Mouse (Mus musculus): Measurements from ENCODE around the gene Atrip. TPM values are rescaled to one million over a fixed set of nuclear protein-coding genes. Genes with fewer than 3 reads are reported as not detected.

Atrip gene
- polyA plus RNA-seq, 1 experiment from 2014 or later, result 32.1 TPM

- Histone ChIP-seq H3K4me3 (no peak overlapping the region), H3K36me3 (peaks cover 100% of the 10 kb centered on the region), H3K27ac (replicated peaks) (no peak overlapping the region), H3K4me1 (peaks cover 8% of the 10 kb centered on the region; the same call in 1 of the 2 replicates), H3K9me3 (replicated peaks) (no peaks in the 10 kb centered on the region), H3K27me3 (ENCODE audit: low read depth, poor library complexity, severe bottlenecking) (no peaks in the 10 kb centered on the region)
- DNase-seq (ENCODE audit: low spot score), result no peak
- 94% methylated on average over 5 of the region's 6 CpGs for WGBS
Observed at GRCm38 (mm10) chr9:109107341-109107740, 33.4 kb upstream of the Atrip start.

DNA sequence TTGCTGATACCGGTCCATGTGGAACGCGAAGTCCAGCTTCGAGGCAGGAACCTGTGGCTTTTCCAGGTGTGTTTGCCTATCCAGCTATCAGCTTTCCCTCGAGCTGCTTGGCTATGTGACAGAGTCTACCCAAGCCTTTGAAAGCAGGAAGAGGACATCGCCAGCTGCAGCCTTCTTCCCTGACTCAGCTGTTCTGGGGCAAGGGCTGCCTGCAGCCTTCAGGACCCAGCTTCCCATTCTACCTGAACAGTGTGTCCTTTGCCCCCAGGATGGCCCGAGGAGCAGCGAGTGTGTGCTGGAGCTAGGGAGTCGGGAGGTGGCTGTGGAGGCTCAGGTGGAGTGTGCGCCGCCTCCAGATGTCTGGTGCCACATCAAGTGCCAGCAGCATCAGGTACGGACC is 31.7 kb upstream of the Atrip start:
- no peak for DNase-seq (ENCODE audit: low spot score)
- Histone ChIP-seq H3K36me3 (peaks cover 100% of the 10 kb centered on the region), H3K4me3 (no peak overlapping the region), H3K9me3 (replicated peaks) (no peaks in the 10 kb centered on the region), H3K27ac (replicated peaks) (no peak overlapping the region), H3K4me1 (peaks cover 12% of the 10 kb centered on the region; the same call in 1 of the 2 replicates), H3K27me3 (ENCODE audit: low read depth, poor library complexity, severe bottlenecking) (no peaks in the 10 kb centered on the region)
- WGBS, result 93% methylated on average over 12 of the region's 12 CpGs

DNA sequence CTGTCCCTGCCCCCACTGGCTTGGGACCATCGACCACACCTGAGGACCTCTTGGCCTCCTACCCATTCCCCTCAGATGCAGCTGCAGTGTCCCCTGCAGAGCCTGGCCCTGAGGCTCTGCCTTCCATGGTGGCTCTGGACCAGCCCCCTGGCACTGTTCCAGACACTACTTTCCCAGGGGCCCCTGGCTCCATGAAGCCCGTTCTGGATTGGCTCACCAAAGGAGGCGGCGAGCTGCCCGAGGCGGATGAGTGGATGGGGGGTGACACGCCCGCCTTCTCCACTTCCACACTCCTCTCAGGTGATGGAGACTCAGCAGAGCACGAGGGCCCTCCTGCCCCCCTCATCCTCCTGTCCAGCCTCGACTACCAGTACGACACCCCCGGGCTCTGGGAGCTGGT is 31.1 kb upstream of the Atrip start:
- Histone ChIP-seq H3K4me1 (peaks cover 18% of the 10 kb centered on the region; the same call in 1 of the 2 replicates), H3K27ac (replicated peaks) (no peak overlapping the region), H3K36me3 (peaks cover 100% of the 10 kb centered on the region), H3K9me3 (replicated peaks) (no peaks in the 10 kb centered on the region), H3K4me3 (no peak overlapping the region), H3K27me3 (ENCODE audit: low read depth, poor library complexity, severe bottlenecking) (no peaks in the 10 kb centered on the region)
- 91% methylated on average over 12 of the region's 12 CpGs for WGBS
- no peak for DNase-seq (ENCODE audit: low spot score)

DNA sequence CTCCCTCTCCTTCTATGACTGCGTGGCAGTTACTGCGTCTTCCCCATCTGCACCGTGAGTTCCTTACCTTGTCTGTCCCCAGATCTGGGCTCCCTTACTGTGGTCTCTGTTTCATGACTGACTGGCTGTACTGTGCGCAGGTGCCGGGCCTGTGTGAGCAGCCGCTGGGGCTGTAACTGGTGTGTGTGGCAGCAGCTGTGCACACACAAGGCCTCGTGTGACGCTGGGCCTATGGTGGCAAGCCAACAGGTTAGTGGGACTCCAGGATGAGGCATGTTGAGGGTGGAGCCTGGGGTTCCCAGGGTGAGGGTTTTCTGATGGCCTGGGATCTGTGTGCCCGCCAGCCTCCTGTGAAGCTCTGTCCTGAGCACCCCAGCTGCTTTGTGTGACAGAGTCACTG is 30.2 kb upstream of the Atrip start:
- no peak overlapping the region for H3K4me3 ChIP-seq
- peaks cover 23% of the 10 kb centered on the region for H3K4me1 ChIP-seq
- DNase-seq (ENCODE audit: low spot score), result no peak
- peaks cover 100% of the 10 kb centered on the region for H3K36me3 ChIP-seq
- no peak overlapping the region for H3K27ac ChIP-seq (replicated peaks)
- H3K9me3 ChIP-seq (replicated peaks), result no peaks in the 10 kb centered on the region
- H3K27me3 ChIP-seq (ENCODE audit: low read depth, poor library complexity, severe bottlenecking), result no peaks in the 10 kb centered on the region
- WGBS, result 90% methylated on average over 9 of the region's 9 CpGs

- Histone ChIP-seq H3K9me3 (replicated peaks) (no peaks in the 10 kb centered on the region), H3K36me3 (peaks cover 100% of the 10 kb centered on the region), H3K4me3 (no peak overlapping the region), H3K27me3 (ENCODE audit: low read depth, poor library complexity, severe bottlenecking) (no peaks in the 10 kb centered on the region), H3K27ac (replicated peaks) (no peak overlapping the region), H3K4me1 (peaks cover 32% of the 10 kb centered on the region)
- 85% methylated on average over 7 of the region's 7 CpGs for WGBS
- DNase-seq (ENCODE audit: low spot score), result no peak
Observed at GRCm38 (mm10) chr9:109103250-109103649, 29.3 kb upstream of the Atrip start.

DNA sequence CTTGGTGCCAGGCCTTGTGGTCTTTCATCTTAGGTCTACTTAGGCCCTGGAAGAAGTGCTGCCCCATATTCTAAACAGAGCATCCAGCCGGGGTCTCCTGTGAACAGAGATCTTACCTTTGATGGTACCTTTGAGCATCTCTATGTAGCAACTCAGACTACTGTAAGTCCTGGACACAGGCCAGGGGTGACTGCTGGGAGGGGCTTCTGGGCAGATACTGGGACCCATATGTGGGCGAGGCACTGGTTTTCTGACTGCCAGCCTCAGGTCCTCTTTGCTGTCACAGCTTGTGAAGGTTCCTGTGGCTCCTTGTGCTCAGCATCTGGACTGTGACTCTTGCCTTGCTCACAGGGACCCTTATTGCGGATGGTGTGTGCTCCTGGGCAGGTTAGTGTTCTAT is 28.6 kb upstream of the Atrip start:
- peaks cover 92% of the 10 kb centered on the region for H3K36me3 ChIP-seq
- no peaks in the 10 kb centered on the region for H3K9me3 ChIP-seq (replicated peaks)
- H3K4me3 ChIP-seq, result no peak overlapping the region
- no peak overlapping the region for H3K27ac ChIP-seq (replicated peaks)
- DNase-seq (ENCODE audit: low spot score), result no peak
- WGBS, result 96% methylated on average over 3 of the region's 3 CpGs
- peaks cover 39% of the 10 kb centered on the region for H3K4me1 ChIP-seq
- H3K27me3 ChIP-seq (ENCODE audit: low read depth, poor library complexity, severe bottlenecking), result no peaks in the 10 kb centered on the region

GRCm38 (mm10) chr9:109101933-109102445 is 28.1 kb upstream of the Atrip start:
- no peak overlapping the region for H3K4me3 ChIP-seq
- 96% methylated on average over 5 of the region's 5 CpGs for WGBS
- H3K27ac ChIP-seq (replicated peaks), result no peak overlapping the region
- H3K9me3 ChIP-seq (replicated peaks), result no peaks in the 10 kb centered on the region
- H3K36me3 ChIP-seq, result peaks cover 87% of the 10 kb centered on the region
- no peak for DNase-seq (ENCODE audit: low spot score)
- H3K27me3 ChIP-seq (ENCODE audit: low read depth, poor library complexity, severe bottlenecking), result no peaks in the 10 kb centered on the region
- peaks cover 44% of the 10 kb centered on the region for H3K4me1 ChIP-seq

DNA sequence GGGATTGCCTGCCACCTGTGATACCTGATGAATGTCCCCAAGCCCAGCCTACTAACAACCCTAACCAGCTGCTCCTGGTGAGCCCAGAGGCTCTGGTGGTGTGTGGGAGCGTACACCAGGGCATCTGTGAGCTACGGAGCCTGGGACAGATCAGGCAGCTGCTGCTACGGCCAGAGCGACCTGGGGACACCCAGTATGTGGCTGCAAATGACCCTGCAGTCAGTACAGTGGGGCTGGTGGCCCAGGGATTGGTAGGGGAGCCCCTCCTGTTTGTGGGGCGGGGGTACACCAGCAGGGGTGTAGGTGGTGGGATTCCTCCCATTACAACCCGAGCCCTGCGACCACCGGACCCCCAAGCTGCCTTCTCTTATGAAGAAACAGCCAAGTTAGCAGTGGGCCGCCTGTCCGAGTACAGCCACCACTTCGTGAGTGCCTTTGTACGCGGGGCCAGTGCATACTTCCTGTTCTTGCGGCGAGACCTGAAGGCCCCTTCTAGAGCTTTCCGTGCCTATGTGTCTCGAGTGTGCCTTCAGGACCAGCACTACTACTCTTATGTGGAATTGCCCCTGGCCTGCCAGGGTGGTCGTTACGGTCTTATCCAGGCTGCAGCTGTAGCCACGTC is 26.5 kb upstream of the Atrip start:
- peaks cover 71% of the 10 kb centered on the region for H3K36me3 ChIP-seq
- no peaks in the 10 kb centered on the region for H3K9me3 ChIP-seq (replicated peaks)
- H3K4me3 ChIP-seq, result no peak overlapping the region
- WGBS, result 93% methylated on average over 20 of the region's 20 CpGs
- H3K4me1 ChIP-seq, result peaks cover 55% of the 10 kb centered on the region
- DNase-seq (ENCODE audit: low spot score), result no peak
- H3K27ac ChIP-seq (replicated peaks), result no peak overlapping the region
- H3K27me3 ChIP-seq (ENCODE audit: low read depth, poor library complexity, severe bottlenecking), result no peaks in the 10 kb centered on the region

GRCm38 (mm10) chr9:109098969-109099368 is 25.0 kb upstream of the Atrip start:
- DNase-seq (ENCODE audit: low spot score), result no peak
- Histone ChIP-seq H3K36me3 (peaks cover 57% of the 10 kb centered on the region), H3K4me1 (peaks cover 61% of the 10 kb centered on the region), H3K27ac (replicated peaks) (peak overlapping the region; percentile 53), H3K27me3 (ENCODE audit: low read depth, poor library complexity, severe bottlenecking) (no peaks in the 10 kb centered on the region), H3K4me3 (peak overlapping the region; percentile 85), H3K9me3 (replicated peaks) (no peaks in the 10 kb centered on the region)
- WGBS, result 75% methylated on average over 6 of the region's 6 CpGs

- peak overlapping the region; percentile 100 for H3K27ac ChIP-seq (replicated peaks)
- DNase-seq (ENCODE audit: low spot score), result no peak
- no peaks in the 10 kb centered on the region for H3K27me3 ChIP-seq (ENCODE audit: low read depth, poor library complexity, severe bottlenecking)
- no peaks in the 10 kb centered on the region for H3K9me3 ChIP-seq (replicated peaks)
- WGBS, result 93% methylated on average over 8 of the region's 8 CpGs
- peaks cover 51% of the 10 kb centered on the region for H3K36me3 ChIP-seq
- peaks cover 67% of the 10 kb centered on the region for H3K4me1 ChIP-seq
- peak overlapping the region; percentile 85 for H3K4me3 ChIP-seq
Observed at GRCm38 (mm10) chr9:109098366-109098765, 24.4 kb upstream of the Atrip start.

DNA sequence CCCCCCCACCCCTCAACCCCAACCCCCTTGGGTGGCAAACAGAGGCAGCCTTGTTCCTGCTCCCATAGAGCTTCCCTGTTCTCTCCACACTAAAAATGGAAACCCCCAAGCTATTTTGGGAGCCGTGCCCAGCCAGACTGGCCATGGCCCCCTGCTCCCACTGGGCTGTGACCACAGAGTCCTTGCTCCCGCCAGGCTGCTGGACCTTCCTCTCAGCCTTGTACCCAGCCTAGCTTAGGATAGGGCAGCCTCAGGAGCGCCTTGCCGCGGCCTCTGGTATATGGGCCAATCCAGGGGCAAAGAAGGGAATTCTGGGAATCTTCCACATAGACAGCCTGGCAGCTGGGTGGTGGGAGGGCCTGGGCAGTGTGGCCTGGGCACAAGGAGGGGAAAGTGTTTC is 23.9 kb upstream of the Atrip start:
- Histone ChIP-seq H3K4me3 (peak overlapping the region; percentile 85), H3K36me3 (peaks cover 45% of the 10 kb centered on the region), H3K27ac (replicated peaks) (peak overlapping the region; percentile 100), H3K27me3 (ENCODE audit: low read depth, poor library complexity, severe bottlenecking) (no peaks in the 10 kb centered on the region), H3K4me1 (peaks cover 72% of the 10 kb centered on the region), H3K9me3 (replicated peaks) (no peaks in the 10 kb centered on the region)
- DNase-seq (ENCODE audit: low spot score), result no peak
- 75% methylated on average over 5 of the region's 5 CpGs for WGBS

DNA sequence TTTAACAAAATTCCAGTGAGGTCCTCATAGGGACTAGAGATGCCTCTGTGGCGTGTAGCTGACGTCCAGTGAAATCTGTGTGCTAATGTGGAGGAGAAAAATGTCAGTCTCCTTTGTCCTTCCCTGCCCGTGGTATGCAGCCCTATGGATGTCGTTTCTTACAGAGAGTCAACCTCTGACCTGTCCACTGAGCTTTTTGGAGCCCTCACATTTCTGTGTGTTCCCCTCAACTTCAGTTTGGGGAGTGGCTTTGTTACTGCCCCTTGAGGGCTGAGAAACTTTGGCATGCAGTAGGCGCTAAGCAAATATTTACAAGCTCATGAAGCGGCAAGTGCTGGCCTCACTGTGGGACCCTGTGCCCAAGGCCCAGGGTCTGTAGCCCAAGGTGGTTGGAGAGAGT is 23.4 kb upstream of the Atrip start:
- peak overlapping the region; percentile 85 for H3K4me3 ChIP-seq
- WGBS, result 28% methylated on average over 6 of the region's 6 CpGs
- H3K27ac ChIP-seq (replicated peaks), result peak overlapping the region; percentile 100
- no peaks in the 10 kb centered on the region for H3K9me3 ChIP-seq (replicated peaks)
- DNase-seq (ENCODE audit: low spot score), result peak; percentile 32
- peaks cover 45% of the 10 kb centered on the region for H3K36me3 ChIP-seq
- H3K27me3 ChIP-seq (ENCODE audit: low read depth, poor library complexity, severe bottlenecking), result no peaks in the 10 kb centered on the region
- peaks cover 78% of the 10 kb centered on the region for H3K4me1 ChIP-seq

- H3K4me1 ChIP-seq, result peaks cover 80% of the 10 kb centered on the region
- 31% methylated on average over 6 of the region's 6 CpGs for WGBS
- H3K9me3 ChIP-seq (replicated peaks), result no peaks in the 10 kb centered on the region
- H3K36me3 ChIP-seq, result peaks cover 45% of the 10 kb centered on the region
- H3K4me3 ChIP-seq, result peak overlapping the region; percentile 85
- DNase-seq (ENCODE audit: low spot score), result peak; percentile 32
- peaks cover 2% of the 10 kb centered on the region for H3K27me3 ChIP-seq (ENCODE audit: low read depth, poor library complexity, severe bottlenecking)
- H3K27ac ChIP-seq (replicated peaks), result peak overlapping the region; percentile 100
Observed at GRCm38 (mm10) chr9:109096856-109097255, 22.9 kb upstream of the Atrip start.

Measured in midbrain, embryonic 10.5 days (tissue).